Mouse (Mus musculus): Measurements from ENCODE around the gene Adamts3. TPM values are rescaled to one million over a fixed set of nuclear protein-coding genes. Genes with fewer than 3 reads are reported as not detected.
A peak's percentile ranks its signal among the peaks of the same experiment; 100 is the strongest.

The Adamts3 gene
- polyA plus RNA-seq, 1 experiment from 2014 or later = 0.51 TPM

- ATAC-seq (no peak), DNase-seq (no peak)
- H3K9ac ChIP-seq (replicated peaks) = no peak overlapping the region
- H3K27ac ChIP-seq (ENCODE audit: low read depth) = no peak overlapping the region
- no peak overlapping the region for H3K4me2 ChIP-seq (ENCODE audit: low read depth, low read length)
- H3K4me3 ChIP-seq (ENCODE audit: low read depth, low read length) = no peak overlapping the region
- H3K27me3 ChIP-seq (ENCODE audit: insufficient read depth, low read length) = no peaks in the 10 kb centered on the region
- WGBS (ENCODE audit: insufficient replicate concordance) = 74% methylated on average over 7 of the region's 7 CpGs
- TF ChIP-seq CTCF (IDR thresholded peaks at IDR 0.05; ENCODE audit: low read depth) (no peak), EP300 (IDR thresholded peaks at IDR 0.05; ENCODE audit: low read depth) (no peak)
- H3K4me1 ChIP-seq (ENCODE audit: insufficient read depth) = no peaks in the 10 kb centered on the region
- H3K9me3 ChIP-seq (ENCODE audit: low read length) = no peaks in the 10 kb centered on the region
- no peaks in the 10 kb centered on the region for H3K36me3 ChIP-seq (replicated peaks; ENCODE audit: insufficient read depth, low read length)
Observed at GRCm38 (mm10) chr5:89711116-89711859, 171.8 kb downstream of the Adamts3 start.

- no peaks in the 10 kb centered on the region for H3K4me1 ChIP-seq (ENCODE audit: insufficient read depth)
- H3K9me3 ChIP-seq (ENCODE audit: low read length) = no peaks in the 10 kb centered on the region
- no peaks in the 10 kb centered on the region for H3K27me3 ChIP-seq (ENCODE audit: insufficient read depth, low read length)
- no peak overlapping the region for H3K4me3 ChIP-seq (ENCODE audit: low read depth, low read length)
- TF ChIP-seq CTCF (IDR thresholded peaks at IDR 0.05; ENCODE audit: low read depth) = no peak
- TF ChIP-seq EP300 (IDR thresholded peaks at IDR 0.05; ENCODE audit: low read depth) = no peak
- DNase-seq = no peak
- no peak overlapping the region for H3K9ac ChIP-seq (replicated peaks)
- ATAC-seq = no peak
- 45% methylated on average over 4 of the region's 4 CpGs for WGBS (ENCODE audit: insufficient replicate concordance)
- no peaks in the 10 kb centered on the region for H3K36me3 ChIP-seq (replicated peaks; ENCODE audit: insufficient read depth, low read length)
- H3K27ac ChIP-seq (ENCODE audit: low read depth) = no peak overlapping the region
- H3K4me2 ChIP-seq (ENCODE audit: low read depth, low read length) = no peak overlapping the region
Observed at GRCm38 (mm10) chr5:89709459-89709858, 173.7 kb downstream of the Adamts3 start.

GRCm38 (mm10) chr5:89704264-89704663 lies 178.9 kb downstream of the Adamts3 start:
- H3K4me3 ChIP-seq (ENCODE audit: low read depth, low read length) = no peak overlapping the region
- no peak overlapping the region for H3K9ac ChIP-seq (replicated peaks)
- H3K4me1 ChIP-seq (ENCODE audit: insufficient read depth) = no peaks in the 10 kb centered on the region
- no peak for TF ChIP-seq CTCF (IDR thresholded peaks at IDR 0.05; ENCODE audit: low read depth)
- TF ChIP-seq EP300 (IDR thresholded peaks at IDR 0.05; ENCODE audit: low read depth) = no peak
- no peak overlapping the region for H3K27ac ChIP-seq (ENCODE audit: low read depth)
- H3K9me3 ChIP-seq (ENCODE audit: low read length) = no peaks in the 10 kb centered on the region
- WGBS (ENCODE audit: insufficient replicate concordance) = 61% methylated on average over 1 of the region's 1 CpGs
- no peaks in the 10 kb centered on the region for H3K27me3 ChIP-seq (ENCODE audit: insufficient read depth, low read length)
- H3K36me3 ChIP-seq (replicated peaks; ENCODE audit: insufficient read depth, low read length) = no peaks in the 10 kb centered on the region
- no peak overlapping the region for H3K4me2 ChIP-seq (ENCODE audit: low read depth, low read length)
- ATAC-seq = no peak
- DNase-seq = no peak

DNA sequence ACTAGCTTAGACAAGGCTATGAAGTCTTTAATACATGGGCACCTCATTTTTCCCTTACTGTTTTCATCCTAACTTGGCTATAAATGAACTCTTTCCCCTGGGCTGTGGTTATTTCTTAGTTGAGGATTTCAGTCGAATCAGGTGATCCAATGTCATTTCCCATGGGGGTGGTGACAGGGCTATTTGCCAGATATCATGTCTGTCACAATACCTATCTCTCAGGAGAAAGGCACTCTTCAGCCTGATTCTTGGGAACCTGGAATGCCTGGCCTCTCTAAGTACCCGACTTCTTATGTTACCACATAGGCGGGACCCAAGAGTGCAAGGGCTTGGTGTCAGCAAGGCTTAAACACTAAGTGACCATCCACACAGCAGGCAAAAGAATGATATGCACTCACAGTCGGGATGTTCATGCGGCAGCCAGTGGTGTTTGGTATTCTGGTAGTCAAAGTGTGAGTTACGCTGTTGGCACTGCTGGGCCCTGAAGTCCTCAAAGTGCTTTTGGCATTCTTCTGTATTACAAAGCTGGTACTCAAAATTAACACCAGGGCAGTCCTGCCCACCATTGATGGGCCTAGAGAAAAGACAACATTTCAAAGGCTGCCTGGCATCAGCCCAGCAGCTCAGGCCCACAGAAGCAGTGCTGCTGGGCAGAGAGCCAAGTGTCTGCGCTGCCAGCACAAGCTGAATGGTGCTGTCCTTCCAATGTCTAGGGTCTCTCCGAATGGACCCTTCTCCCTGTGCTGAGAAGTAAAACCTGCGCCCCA lies 181.7 kb downstream of the Adamts3 start:
- DNase-seq (peak; percentile 43), ATAC-seq (0 out of 2 replicates have a peak, but pooled peaks have one; percentile 43)
- no peaks in the 10 kb centered on the region for H3K27me3 ChIP-seq (ENCODE audit: insufficient read depth, low read length)
- no peaks in the 10 kb centered on the region for H3K36me3 ChIP-seq (replicated peaks; ENCODE audit: insufficient read depth, low read length)
- 83% methylated on average over 9 of the region's 9 CpGs for whole genome bisulfite sequencing (ENCODE audit: insufficient replicate concordance)
- no peaks in the 10 kb centered on the region for H3K4me1 ChIP-seq (ENCODE audit: insufficient read depth)
- no peak overlapping the region for H3K4me3 ChIP-seq (ENCODE audit: low read depth, low read length)
- H3K9ac ChIP-seq (replicated peaks) = no peak overlapping the region
- TF ChIP-seq EP300 (IDR thresholded peaks at IDR 0.05; ENCODE audit: low read depth) = no peak
- no peak overlapping the region for H3K27ac ChIP-seq (ENCODE audit: low read depth)
- no peak overlapping the region for H3K4me2 ChIP-seq (ENCODE audit: low read depth, low read length)
- H3K9me3 ChIP-seq (ENCODE audit: low read length) = no peaks in the 10 kb centered on the region

DNA sequence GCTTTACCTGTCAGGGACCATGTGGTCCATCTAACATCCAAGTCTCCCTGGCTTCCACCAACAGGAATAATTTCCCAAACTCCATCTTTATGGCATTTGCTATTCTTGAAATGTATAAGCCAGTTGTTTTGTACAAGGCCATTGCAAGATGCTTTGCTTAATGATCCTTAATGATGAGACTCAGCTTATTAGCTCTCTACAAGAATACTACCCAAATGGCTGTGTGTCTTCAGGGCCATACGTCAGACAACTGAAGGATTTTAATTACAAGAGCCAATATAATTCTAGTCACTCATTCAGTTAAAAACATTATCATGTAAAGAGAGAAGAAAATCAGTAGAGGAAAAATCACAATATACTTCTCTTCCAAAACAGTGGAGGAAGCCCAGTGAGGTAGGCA lies 195.3 kb downstream of the Adamts3 start:
- no peaks in the 10 kb centered on the region for H3K27me3 ChIP-seq (ENCODE audit: insufficient read depth, low read length)
- H3K36me3 ChIP-seq (replicated peaks; ENCODE audit: insufficient read depth, low read length) = no peaks in the 10 kb centered on the region
- DNase-seq (no peak), ATAC-seq (no peak)
- no peak overlapping the region for H3K9ac ChIP-seq (replicated peaks)
- H3K4me2 ChIP-seq (ENCODE audit: low read depth, low read length) = no peak overlapping the region
- no peaks in the 10 kb centered on the region for H3K9me3 ChIP-seq (ENCODE audit: low read length)
- H3K4me3 ChIP-seq (ENCODE audit: low read depth, low read length) = no peak overlapping the region
- WGBS (ENCODE audit: insufficient replicate concordance) = 84% methylated on average over 1 of the region's 1 CpGs
- TF ChIP-seq CTCF (IDR thresholded peaks at IDR 0.05; ENCODE audit: low read depth) (no peak), EP300 (IDR thresholded peaks at IDR 0.05; ENCODE audit: low read depth) (no peak)
- no peaks in the 10 kb centered on the region for H3K4me1 ChIP-seq (ENCODE audit: insufficient read depth)
- no peak overlapping the region for H3K27ac ChIP-seq (ENCODE audit: low read depth)

GRCm38 (mm10) chr5:89679871-89680536 lies 203.1 kb downstream of the Adamts3 start:
- peak; percentile 41 for DNase-seq
- H3K36me3 ChIP-seq (replicated peaks; ENCODE audit: insufficient read depth, low read length) = no peaks in the 10 kb centered on the region
- no peaks in the 10 kb centered on the region for H3K27me3 ChIP-seq (ENCODE audit: insufficient read depth, low read length)
- H3K27ac ChIP-seq (ENCODE audit: low read depth) = no peak overlapping the region
- H3K4me3 ChIP-seq (ENCODE audit: low read depth, low read length) = no peak overlapping the region
- no peak for ATAC-seq
- no peak overlapping the region for H3K9ac ChIP-seq (replicated peaks)
- no peak overlapping the region for H3K4me2 ChIP-seq (ENCODE audit: low read depth, low read length)
- H3K4me1 ChIP-seq (ENCODE audit: insufficient read depth) = no peaks in the 10 kb centered on the region
- no peak for TF ChIP-seq EP300 (IDR thresholded peaks at IDR 0.05; ENCODE audit: low read depth)
- TF ChIP-seq CTCF (IDR thresholded peaks at IDR 0.05; ENCODE audit: low read depth) = peak; percentile 48
- 56% methylated on average over 5 of the region's 5 CpGs for WGBS (ENCODE audit: insufficient replicate concordance)
- H3K9me3 ChIP-seq (ENCODE audit: low read length) = no peaks in the 10 kb centered on the region
